Mouse (Mus musculus): ENCODE measurements around the gene Ccnd3. TPM values are rescaled to one million over a fixed set of nuclear protein-coding genes. Genes with fewer than 3 reads are reported as not detected.

Gene Ccnd3
- total and polyA plus RNA-seq, 3 experiments, result 143 to 568 TPM; not detected in 1

DNA sequence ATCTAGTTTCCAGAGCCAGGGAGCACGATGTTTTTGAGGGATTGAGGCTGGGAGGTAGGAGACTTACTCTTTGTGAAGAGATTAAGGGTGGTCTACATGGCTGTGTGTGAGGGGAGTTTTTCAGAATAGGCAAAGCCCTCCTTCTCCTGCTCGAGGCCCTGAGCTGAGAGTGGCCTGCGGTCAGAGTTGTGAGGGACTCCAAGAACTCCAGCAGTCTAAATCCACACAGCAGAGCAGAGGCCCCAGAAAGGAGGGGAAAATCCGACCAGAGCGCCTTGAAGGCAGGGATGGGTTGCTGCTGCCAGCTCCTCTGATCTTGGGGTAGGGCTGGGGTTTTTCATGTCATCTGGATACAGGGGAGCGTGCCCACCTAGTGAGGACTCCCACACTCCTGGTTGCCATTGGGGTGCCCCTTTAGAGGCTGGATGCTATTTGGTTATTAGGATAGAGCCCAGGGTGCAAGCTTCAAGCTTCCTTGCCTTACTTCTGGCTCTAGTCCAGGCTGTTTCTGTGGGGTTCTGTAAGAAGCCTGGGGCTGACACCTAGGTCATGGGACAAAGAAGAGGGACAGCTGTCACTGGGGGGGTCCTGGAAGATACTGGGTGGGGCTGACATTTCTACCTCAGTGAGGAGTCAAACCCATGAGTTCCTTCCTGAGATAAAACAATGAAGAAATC lies 91.4 kb downstream of the Ccnd3 start:
- H3K79me2 ChIP-seq (ENCODE audit: control insufficient read depth, insufficient read depth, low read length, poor library complexity), result peaks cover 28% of the 10 kb centered on the region
- H3K9ac ChIP-seq (ENCODE audit: control insufficient read depth, low read depth, low read length, poor library complexity, severe bottlenecking), result peak overlapping the region; percentile 92
- no peaks in the 10 kb centered on the region for H3K9me3 ChIP-seq (replicated peaks; ENCODE audit: insufficient read depth, low read length)
- H3K4me1 ChIP-seq (ENCODE audit: control insufficient read depth in 1 of 2, insufficient read depth in 2 of 2, low read length in 2 of 2), result peaks cover 24 to 72% of the 10 kb centered on the region in 2 experiments
- DNase-seq (ENCODE audit: low read depth, low spot score), result peak; percentile 58
- H3K36me3 ChIP-seq (ENCODE audit: control insufficient read depth in 1 of 2, insufficient read depth in 2 of 2, low read length in 2 of 2), result peaks cover 0 to 62% of the 10 kb centered on the region in 2 experiments; a peak in 2 of 4 replicates
- H3K27ac ChIP-seq (ENCODE audit: control insufficient read depth, low read depth, low read length), result peak overlapping the region; percentile 98
- H3K27me3 ChIP-seq (ENCODE audit: control insufficient read depth in 1 of 2, insufficient read depth in 2 of 2, low read length in 2 of 2), result no peaks in the 10 kb centered on the region
- H3K4me3 ChIP-seq (ENCODE audit: control insufficient read depth in 1 of 2, insufficient read depth in 1 of 2, low read depth in 2 of 2, low read length in 2 of 2), result peak overlapping the region; percentile 20 to 86
- TF ChIP-seq EP300 (IDR thresholded peaks at IDR 0.05; ENCODE audit: low read depth in 1 of 2, low read length in 2 of 2) (no peak), RCOR1 (IDR thresholded peaks at IDR 0.05; ENCODE audit: low read depth, low read length) (no peak), TBP (IDR thresholded peaks at IDR 0.05; ENCODE audit: low read depth, low read length) (no peak), BHLHE40 (IDR thresholded peaks at IDR 0.05; ENCODE audit: borderline replicate concordance, low read depth, low read length) (no peak), JUND (IDR thresholded peaks at IDR 0.05; ENCODE audit: low read depth, low read length) (no peak), CHD2 (IDR thresholded peaks at IDR 0.05; ENCODE audit: low read length) (no peak), CTCF (IDR thresholded peaks at IDR 0.05 in 2 of 3, conservative IDR thresholded peaks at IDR 0.05 in 1 of 3; ENCODE audit: control insufficient read depth in 1 of 3, insufficient read depth in 1 of 3, low read depth in 2 of 3, low read length in 3 of 3, poor library complexity in 1 of 3, severe bottlenecking in 1 of 3) (no peak), MYB (IDR thresholded peaks at IDR 0.05; ENCODE audit: low read depth, low read length) (no peak), NRF1 (IDR thresholded peaks at IDR 0.05; ENCODE audit: insufficient read depth, low read depth, low read length, poor library complexity, severe bottlenecking) (no peak)

GRCm38 (mm10) chr17:47596839-47597164 lies 92.0 kb downstream of the Ccnd3 start:
- Histone ChIP-seq H3K27ac (ENCODE audit: control insufficient read depth, low read depth, low read length) (peak overlapping the region; percentile 98), H3K27me3 (ENCODE audit: control insufficient read depth in 1 of 2, insufficient read depth in 2 of 2, low read length in 2 of 2) (no peaks in the 10 kb centered on the region), H3K9me3 (replicated peaks; ENCODE audit: insufficient read depth, low read length) (no peaks in the 10 kb centered on the region), H3K79me2 (ENCODE audit: control insufficient read depth, insufficient read depth, low read length, poor library complexity) (peaks cover 28% of the 10 kb centered on the region), H3K9ac (ENCODE audit: control insufficient read depth, low read depth, low read length, poor library complexity, severe bottlenecking) (peak overlapping the region; percentile 92; the same call in 1 of the 2 replicates), H3K36me3 (ENCODE audit: control insufficient read depth in 1 of 2, insufficient read depth in 2 of 2, low read length in 2 of 2) (peaks cover 0 to 57% of the 10 kb centered on the region in 2 experiments; a peak in 2 of 4 replicates), H3K4me1 (ENCODE audit: control insufficient read depth in 1 of 2, insufficient read depth in 2 of 2, low read length in 2 of 2) (peaks cover 20 to 67% of the 10 kb centered on the region in 2 experiments), H3K4me3 (ENCODE audit: control insufficient read depth in 1 of 2, insufficient read depth in 1 of 2, low read depth in 2 of 2, low read length in 2 of 2) (no peak overlapping the region)
- no peak for DNase-seq (ENCODE audit: low read depth, low spot score)
- no peak for TF ChIP-seq ZKSCAN1 (IDR thresholded peaks at IDR 0.05; ENCODE audit: low read depth, low read length)
- TF ChIP-seq MEF2A (IDR thresholded peaks at IDR 0.05; ENCODE audit: extremely low read depth, insufficient replicate concordance, low read depth, low read length, poor library complexity, severe bottlenecking), result no peak
- TF ChIP-seq MAFK (IDR thresholded peaks at IDR 0.05; ENCODE audit: borderline replicate concordance, low read depth, low read length), result no peak
- no peak for TF ChIP-seq ELF1 (IDR thresholded peaks at IDR 0.05; ENCODE audit: low read depth, low read length)
- TF ChIP-seq JUND (IDR thresholded peaks at IDR 0.05; ENCODE audit: low read depth, low read length), result no peak
- TF ChIP-seq POLR2A (IDR thresholded peaks at IDR 0.05; ENCODE audit: control insufficient read depth in 1 of 2, insufficient read depth in 1 of 2, low read depth in 1 of 2, low read length in 2 of 2, poor library complexity in 1 of 2), result no peak
- TF ChIP-seq CHD1 (IDR thresholded peaks at IDR 0.05; ENCODE audit: low read depth, low read length), result no peak
- TF ChIP-seq ETS1 (IDR thresholded peaks at IDR 0.05; ENCODE audit: low read depth, low read length), result no peak
- TF ChIP-seq TBP (IDR thresholded peaks at IDR 0.05; ENCODE audit: low read depth, low read length), result no peak
- no peak for TF ChIP-seq NRF1 (IDR thresholded peaks at IDR 0.05; ENCODE audit: insufficient read depth, low read depth, low read length, poor library complexity, severe bottlenecking)

All from MEL (cell line).